Mouse (Mus musculus): ENCODE data around the gene Hmmr.

Hmmr gene

DNA sequence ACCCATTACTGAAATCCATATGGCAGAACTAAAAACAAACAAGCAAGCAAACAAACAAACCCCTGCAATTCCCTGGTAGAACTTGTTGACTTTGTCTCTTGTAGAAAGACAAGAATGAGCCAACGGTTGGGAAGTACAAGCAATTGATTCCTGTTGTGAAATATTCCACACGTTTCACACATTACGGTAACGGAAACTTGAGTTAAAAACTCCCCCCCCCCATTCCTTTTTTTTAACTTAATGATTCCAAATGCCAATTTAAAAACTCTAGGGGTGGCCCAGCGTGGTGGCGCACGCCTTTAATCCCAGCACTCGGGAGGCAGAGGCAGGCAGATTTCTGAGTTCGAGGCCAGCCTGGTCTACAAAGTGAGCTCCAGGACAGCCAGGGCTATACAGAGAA, 38.1 kb downstream of the Hmmr start, which contains the start of gene Mat2b:
Mat2b (minus strand) TSS at position 101 of the 400 bp plus-strand sequence.
- in situ Hi-C loops (cut with MboI, MseI), result no loop called here

DNA sequence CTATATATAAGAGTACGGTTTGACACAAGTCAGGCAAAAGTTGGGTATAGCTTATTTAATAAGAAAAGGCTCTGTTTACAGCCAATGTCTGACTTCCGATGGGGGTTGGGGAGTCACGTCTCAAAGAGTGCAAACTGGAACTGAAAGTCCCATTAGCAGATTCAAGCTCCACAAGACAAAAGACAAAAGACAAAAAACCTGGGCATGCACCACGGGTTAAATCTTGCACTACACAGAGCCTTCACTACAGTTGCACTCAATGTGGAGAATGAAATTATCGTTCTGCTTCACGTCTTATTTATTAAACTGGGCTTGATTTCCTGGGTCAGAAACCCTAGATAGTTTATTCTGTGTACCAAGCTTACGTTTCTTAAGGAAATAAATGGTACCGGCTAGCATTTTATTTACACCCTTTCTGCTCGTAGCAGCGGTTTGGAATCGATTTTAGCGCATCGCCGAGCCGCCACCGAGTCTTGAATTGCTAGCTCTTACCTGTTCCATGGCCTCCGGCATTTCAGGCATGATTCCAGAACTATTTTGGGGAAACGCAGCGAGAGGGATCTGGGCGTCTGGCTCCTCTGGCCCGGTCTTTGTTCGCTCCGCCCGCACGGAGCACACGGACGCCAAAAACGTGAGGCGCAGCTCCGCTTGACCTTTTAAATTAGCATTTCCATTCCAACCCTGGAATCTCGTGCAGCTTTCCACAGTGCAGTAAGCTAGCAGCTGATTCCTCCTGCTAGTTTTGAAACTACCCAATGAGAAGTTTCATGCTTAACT, 38.7 kb downstream of the Hmmr start:
- in situ Hi-C loops (cut with MboI, MseI), result loop anchor here in 1 of 2 experiments (5.0 kb wide), 1 partner anchor 38 kb away; the partner anchor contains the start of genes Hmmr and Nudcd2

DNA sequence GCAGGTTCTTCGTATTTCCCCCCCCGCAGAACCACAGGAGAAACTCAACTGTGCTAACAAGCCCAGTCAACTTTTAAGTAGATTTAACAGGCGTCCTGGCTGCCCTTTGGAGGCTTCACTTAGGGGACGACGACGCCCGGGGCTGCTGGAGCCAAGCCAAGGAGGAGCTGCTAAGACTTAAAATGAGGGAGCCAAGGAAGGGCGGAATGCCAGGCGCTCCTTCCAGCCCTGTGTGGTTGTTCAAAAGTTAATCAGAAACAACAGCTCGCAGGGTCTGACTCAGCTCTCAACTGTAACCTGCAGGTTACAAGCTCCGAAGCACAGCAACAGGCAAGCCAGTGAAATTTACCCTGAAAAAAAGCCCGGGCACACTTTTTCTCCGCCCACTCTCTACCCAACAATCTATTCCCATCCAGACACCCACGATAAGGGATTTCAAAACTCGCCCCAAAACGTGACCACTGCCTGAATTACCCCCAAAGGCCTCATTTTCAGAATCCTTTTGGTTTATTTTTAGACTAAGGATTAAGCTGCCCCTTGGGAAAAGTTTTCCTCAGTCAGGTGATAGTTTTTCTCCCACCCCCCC, 39.8 kb downstream of the Hmmr start:
- in situ Hi-C loops (cut with MboI, MseI), result loop anchor here in 1 of 2 experiments (5.0 kb wide), 1 partner anchor 39 kb away; the partner anchor contains the start of genes Hmmr and Nudcd2

DNA sequence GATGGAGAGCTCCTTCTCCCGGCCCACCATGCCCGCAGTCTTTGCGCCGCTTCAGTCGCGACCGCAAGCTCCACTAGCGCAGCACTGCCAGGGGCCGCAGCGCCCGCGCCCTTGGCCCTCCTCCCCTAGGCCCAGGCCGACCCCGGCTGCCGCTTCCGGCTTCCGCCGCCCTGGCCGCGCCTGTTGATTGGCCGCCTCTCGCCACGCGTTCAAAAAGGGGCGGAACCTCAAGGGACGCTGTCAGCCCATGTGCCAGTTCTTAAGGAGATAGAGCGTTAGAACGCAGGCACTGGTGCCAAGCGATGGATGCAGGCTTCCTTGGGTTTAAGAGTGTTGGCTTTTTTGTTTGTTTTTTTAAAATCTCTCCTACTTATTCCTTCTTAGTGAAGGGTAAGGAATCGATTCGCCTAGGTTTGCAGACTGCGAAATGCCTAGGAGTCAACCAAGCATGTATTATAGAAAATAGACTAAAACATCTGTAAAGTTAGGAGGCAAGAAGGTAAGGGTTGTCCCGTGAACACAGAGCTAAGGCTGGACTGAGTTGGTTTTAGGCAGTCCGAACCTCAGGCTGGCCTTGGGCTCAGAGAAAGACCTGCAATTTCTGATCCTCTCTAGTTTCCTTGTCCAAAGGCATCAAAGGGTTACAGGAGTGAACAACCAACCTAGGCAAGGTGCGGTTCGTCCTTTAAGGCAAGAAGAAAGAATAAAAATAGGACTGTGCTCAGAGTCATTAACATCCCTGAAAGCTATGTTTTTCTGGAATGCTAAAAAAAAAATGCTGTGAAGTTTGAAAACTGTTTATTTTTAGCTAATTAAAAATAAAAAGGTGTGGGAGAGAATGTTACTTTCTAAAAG, 40.5 kb downstream of the Hmmr start:
- in situ Hi-C loops (cut with MboI, MseI), result loop anchor here in 1 of 2 experiments (5.0 kb wide), 1 partner anchor 40 kb away; the partner anchor contains the start of genes Hmmr and Nudcd2

DNA sequence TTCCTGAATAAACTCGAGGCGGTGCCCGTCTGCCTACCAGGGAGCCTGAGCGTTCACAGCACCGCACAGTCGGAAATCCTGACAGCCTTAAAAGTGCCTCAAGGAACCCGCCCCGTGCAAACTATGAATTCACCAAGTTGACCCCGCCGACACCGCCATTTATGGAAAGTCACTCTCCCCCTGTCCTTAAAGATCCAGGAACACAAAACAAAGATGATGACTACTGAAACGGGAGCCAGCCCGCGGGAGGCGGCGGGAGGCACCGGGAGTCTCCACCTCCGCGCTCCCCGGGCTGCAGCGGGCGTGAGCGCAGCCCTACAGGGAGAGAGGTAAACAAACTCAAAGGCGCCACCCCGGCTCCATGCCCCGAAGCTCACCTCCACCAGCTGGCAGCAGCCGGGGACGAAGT, 41.1 kb downstream of the Hmmr start:
- in situ Hi-C loops (cut with MboI, MseI), result loop anchor here in 1 of 2 experiments (5.0 kb wide), 1 partner anchor 40 kb away; the partner anchor contains the start of genes Hmmr and Nudcd2

DNA sequence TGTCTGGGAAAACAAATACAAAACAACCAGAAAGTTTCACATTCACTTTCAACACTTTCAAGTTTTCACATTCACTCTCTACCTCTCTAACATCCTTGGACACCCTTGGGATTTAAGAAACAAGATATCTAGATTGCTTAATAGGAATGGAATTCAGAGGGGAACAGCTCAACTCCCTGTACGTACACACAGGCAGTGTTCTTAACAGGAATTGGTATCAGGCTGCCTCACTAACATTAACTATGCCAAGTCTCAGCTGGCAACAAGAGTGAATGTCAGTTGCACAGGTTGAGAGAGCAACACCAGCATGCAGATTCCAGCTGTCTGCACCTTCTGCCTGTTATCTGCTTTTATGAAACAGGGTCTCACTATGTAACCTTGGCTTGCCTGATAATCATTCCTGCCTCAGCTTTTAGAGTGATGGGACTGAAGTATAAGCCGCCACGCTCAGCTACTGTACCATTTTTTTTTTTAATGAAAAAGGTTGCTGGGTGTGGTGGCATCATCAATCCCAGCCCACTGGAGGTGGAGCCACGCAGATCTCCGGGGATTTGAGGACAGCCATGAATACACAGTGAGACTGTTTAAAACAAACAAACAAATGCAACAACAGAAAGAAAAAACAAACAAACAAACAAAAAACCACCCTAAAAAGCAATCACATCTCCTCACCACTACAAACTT, 42.6 kb downstream of the Hmmr start:
- in situ Hi-C loops (cut with MboI, MseI), result loop anchor here in 1 of 2 experiments (5.0 kb wide), 1 partner anchor 42 kb away; the partner anchor contains the start of genes Hmmr and Nudcd2

DNA sequence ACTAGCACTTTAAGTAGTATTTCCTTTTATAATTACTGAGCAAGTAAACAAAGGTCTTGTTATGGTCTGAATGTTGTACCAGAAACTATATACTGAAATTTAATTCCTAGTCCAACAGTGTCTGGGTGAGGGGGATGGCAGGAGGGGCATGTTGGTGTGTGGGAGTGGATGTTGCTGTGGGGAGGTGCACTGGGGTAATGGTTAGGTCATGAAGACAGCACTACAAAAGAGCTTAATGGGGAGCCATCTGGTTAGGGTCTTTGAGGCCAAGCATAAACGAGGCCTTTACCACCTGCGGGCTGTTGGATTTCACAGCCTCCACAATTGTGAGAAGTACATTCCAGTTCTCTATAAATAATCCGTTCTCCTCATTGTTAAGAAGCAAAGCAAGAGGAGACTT, 49.9 kb downstream of the Hmmr start:
- in situ Hi-C loops (cut with MboI, MseI), result no loop called here

DNA sequence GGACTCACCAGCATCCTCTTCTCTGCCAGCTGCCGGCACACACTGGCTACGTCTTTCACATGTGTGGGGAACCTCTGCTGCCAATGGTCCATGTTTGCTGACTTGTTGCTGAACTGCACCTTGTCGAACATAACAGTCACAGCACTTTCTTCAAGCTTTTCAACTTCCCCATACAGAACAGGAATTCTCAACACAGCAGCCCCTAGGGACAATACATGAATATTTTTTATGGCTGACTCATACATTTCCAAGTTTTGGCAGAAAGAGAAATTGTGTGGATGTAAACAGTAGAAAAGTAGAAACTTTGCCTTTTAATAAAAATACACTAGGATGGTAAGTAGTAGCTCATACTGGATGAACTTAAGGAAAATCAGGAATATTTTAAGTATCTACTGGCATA, 50.8 kb downstream of the Hmmr start:
- in situ Hi-C loops (cut with MboI, MseI), result no loop called here

DNA sequence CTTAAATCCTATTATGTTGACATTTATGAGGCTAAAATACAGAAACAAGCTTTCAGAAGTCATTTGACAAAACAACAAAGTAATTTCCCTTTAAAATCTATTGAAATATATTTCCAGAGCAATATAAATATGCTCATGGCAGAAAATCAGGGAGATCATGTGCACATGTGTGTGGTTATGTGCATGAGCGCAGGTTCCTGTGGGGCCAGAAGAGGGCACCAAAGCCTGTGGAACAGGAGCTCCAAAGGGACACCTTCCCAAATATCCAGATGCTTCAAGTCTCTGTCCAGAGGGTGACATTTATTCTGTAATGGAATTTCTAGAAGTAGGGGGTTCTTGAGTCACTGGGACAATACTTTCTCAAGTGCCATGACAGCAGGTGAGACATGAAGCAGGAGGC, 56.1 kb downstream of the Hmmr start:
- in situ Hi-C loops (cut with MboI, MseI), result no loop called here

DNA sequence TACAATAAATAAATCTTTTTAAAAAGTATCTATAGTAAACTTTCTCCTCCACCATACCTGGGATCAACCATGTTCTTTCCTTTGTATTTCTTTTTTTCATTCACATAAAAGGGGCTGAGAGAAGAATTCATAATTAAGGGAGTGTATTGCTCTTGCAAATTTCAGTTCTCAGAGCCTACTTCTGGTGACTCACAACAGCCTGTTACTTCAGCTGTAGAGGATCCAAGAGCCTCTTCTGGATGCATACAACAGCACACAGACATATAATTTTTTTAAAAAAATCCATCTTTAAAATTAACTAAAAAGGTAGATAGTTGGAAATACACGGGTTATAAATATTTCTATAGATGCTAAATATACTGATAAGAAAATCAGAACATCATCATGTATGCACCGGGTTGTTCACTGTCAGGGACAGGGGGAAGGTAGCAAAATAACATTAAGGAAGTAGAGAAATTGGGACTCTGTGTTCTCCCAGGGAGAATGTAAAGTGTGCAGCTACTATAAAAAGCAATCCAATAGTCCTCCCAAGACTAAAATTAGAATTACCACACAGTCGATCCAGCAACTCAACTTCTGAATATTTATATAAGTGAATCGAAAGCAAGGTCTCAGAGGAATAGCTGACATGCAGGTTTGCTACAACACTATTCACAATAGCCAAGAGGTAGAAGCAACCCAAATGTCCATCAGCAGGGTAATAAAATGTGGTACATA, 58.0 kb downstream of the Hmmr start:
- in situ Hi-C loops (cut with MboI, MseI), result no loop called here

All from T-helper 17 cell (primary cell).